Mouse (Mus musculus) retina, postnatal 1 day (tissue): ENCODE measurements around the gene Arsj.
A peak's percentile ranks its signal among the peaks of the same experiment; 100 is the strongest.

Experiments
- DNase-seq: peaks from one replicate; pipeline ENCODE4 v3.0.0-alpha.2; 2012

The Arsj gene

DNA sequence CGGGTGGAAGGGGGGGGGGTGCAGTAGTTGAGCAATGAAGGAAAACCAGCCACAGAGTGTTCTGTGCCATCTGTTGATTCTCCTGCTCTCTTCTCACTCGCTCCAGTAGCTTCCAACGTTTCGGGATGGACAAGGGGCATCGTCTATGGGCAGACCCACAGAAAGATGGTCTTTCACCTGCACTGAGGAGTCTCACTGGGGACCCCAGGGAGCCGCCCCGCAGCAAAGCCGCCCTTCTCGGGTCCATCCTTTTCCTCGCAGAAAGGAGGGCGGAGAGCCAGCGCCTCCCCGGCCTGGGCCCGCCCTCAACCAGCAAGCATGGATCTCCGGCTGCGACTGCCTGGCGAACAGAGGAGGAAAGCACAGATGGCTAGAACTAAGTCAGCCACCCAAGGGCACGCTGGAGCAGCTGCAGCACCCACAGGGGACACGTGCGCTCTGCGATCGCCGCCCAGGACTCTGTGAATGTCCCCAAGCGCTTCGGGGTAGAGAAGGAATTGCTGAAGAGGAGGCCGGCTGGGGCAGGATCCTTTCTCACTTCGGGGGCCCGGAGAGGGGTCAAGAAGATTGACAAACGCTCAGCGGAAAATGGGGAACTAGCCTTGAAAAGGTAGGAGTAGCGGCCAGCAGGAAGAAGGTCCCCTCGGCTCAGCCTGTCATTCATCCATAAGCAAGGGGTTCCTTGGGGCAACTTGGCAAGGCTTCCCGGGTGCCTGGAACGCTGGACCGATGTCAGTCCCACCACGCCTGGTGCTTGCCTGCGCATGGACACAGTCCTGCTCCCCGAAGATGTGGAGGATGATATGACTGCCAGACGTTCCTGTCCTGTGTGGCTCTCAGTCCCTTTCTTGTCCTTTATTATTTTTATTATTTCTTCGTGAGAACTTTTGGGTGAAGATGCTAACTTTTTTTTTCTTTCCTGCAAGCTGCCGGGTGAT is at the start of gene Arsj:
Gene Arsj (plus strand): TSS at position 117 of the 938 bp plus-strand sequence.
- peak; percentile 72 for DNase-seq

DNA sequence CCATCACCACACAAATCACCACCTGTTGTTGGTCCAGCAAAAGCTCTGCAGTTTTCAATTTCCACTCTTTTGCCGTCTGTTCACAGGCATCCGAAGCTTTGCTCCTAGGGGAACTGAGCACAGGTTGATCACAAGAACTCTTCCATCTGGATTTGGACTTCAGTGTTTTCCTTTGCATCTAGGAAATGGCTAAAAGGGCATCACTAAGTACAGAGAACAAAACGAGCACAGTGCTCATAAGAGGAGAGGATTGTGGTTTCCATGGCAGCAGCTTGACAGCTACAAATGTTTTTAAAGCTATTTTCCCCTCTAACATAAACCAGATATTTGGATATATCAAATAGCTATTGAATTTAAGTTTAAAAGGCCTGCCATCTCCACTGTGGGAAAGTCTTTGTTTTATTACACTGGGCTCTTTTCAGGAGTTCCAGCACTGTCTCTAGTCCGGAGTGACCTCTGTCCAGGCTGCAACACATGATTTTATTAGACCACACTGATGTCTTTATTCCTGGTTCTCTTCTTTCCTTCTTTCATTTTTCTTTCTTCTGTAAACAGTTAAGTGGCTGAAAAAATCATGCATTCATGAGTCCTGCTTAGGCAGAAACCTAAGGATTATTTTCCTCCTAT is 38.5 kb upstream of the Arsj start:
- no peak for DNase-seq

DNA sequence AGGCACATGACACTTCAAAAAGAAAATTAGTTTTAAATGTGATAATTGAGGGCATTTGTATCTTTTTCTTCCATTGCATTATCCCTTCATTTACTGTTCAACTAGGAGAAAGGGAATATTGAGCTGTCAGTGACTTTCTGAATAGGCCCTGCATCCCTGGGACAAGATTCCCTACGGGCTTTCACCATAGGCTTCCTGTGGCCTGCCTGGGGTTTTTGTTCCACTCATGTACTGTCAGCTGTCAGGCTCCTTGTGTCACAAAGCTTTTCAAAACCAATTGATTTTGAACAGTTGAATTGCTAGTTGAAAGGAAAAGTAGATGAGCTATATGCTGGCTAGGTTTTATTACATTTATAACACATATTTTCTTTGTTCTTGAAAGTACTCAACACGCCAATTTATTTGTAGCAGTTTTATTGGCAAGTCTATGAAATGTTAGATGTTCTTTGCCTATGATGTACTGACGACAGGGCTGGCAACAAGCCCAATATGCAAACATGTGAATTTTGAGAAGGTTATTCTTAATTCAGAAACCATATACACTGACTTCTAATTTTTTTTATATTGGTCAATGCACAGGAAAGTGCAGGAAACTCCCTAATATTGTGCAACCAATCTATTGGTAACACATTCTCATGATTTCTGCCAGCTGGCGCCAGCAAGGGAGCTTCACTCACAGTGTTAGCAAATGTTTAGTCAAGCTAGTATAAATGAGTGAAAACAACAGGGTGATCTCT is 37.4 kb upstream of the Arsj start:
- peak; percentile 1 for DNase-seq

DNA sequence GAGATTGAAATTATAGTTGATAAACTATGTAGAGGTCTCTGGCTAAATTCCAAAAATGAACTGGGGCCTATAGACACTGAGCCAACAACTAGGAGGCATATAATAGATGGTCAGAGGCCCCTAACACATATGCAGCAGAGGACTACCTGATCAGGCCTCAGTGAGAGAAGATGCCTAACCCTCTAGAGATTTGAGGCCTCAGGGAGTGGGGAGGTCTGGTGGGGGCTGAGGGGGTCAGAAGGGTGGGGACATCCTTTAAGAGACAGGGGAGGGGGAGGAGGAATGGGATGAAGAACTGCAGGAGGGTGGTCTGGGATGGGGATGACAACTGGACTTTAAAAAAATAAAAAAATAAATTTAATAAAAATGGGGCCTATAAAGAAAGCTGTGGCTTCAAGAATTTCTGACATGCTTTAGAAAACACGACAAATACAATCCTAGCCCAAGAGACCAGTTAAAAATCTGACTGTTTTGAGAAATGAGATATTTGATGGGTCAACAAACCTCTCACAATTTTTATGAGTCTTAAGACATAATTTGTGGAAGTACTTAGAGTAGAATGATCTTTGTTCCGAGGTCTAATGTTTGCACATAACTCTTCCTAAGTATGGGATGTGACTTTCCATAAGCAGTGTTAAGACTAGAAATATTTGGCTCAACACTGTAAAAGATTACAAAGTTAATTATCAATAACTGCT is 36.7 kb upstream of the Arsj start:
- no peak for DNase-seq

GRCm38 (mm10) chr3:126335329-126335728 is 28.2 kb upstream of the Arsj start:
- DNase-seq: no peak

DNA sequence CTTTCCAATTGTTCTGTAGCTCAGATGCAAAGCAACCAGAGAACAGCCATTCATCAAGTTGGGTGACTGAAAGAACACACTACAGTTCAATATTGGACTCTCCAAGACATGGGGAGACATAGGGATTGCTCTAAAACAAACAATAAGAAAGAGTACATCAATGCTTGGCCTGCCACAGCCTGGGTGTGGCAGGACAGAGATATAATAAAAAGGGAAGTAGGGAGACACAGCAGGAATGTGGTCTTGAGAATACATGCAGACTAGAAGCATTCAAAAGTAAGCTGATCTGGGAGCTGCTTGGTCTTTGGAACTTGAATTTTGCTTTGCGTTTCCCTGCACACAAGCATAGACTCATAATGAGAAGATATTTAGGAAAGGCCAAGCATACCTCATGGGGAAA is 18.7 kb upstream of the Arsj start:
- DNase-seq: no peak

DNA sequence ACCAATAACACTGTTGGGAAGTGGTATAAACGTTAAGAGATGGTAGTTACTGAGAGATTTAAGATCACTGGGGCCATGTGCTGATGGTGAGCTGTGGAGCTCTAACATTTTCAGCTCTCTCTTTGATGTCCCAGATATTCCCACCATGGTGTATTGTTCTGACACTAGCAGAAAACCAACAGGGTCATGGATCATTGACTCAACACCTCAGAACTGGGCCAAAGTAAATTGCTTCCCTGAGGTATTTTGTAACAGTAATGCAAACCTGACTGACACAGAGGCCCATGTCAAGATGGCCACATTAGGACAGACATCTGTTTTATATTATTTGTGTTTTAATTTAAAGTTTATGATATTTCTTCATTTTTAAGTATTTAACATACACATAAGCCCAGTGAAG is 3.7 kb upstream of the Arsj start:
- DNase-seq: no peak

- DNase-seq: no peak
Measured at GRCm38 (mm10) chr3:126362392-126362791, 1.1 kb upstream of the Arsj start.

DNA sequence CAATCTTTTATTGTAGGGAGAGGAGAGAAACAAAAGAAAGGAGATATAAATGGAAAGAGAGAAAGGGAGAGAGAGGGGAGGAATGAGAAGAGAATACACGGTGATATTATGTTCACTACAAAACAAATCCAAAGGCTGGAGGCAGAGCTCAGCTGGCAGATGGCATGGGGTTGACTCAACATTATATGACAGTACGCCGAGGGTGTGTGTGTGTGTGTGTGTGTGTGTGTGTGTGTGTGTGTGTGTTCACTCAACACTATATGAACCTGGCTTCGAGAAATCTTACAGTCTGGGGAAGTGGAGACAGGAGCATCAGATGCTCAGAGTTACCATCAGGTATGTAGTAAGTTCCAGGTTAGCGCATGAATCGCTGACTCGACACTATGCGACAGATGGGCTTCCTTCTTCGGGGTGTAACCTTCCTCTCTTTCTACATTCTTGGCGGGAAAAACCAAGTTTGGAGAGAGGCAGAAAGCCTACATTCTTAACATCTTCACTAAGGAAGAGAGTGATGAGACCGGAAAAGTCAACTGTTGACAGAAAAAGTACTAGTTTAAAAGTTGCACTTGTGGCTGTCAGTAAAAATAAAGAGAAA is 456 bp upstream of the Arsj start:
- DNase-seq: peak; percentile 20

- DNase-seq: peak; percentile 7
Measured at GRCm38 (mm10) chr3:126364555-126364954, 1.1 kb downstream of the Arsj start.

DNA sequence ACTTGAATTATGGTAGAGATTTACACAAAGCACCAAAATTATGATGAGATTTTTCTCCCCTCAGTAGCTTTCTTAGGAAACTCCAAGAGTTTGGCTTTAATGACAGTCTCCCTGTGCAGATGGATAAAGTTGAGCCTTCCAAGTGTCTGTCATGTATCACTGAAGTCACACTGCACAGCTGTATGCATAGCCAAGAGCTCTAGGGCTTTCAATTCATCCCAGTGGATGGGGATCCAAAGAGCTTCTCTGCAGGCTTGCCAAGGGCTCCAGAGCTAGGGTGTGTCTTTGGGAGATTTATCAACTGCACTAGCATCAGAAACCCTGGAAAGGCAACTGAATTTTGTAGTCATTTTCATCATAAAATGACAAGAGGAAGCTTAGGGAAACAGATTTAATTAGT is 7.1 kb downstream of the Arsj start:
- no peak for DNase-seq

DNA sequence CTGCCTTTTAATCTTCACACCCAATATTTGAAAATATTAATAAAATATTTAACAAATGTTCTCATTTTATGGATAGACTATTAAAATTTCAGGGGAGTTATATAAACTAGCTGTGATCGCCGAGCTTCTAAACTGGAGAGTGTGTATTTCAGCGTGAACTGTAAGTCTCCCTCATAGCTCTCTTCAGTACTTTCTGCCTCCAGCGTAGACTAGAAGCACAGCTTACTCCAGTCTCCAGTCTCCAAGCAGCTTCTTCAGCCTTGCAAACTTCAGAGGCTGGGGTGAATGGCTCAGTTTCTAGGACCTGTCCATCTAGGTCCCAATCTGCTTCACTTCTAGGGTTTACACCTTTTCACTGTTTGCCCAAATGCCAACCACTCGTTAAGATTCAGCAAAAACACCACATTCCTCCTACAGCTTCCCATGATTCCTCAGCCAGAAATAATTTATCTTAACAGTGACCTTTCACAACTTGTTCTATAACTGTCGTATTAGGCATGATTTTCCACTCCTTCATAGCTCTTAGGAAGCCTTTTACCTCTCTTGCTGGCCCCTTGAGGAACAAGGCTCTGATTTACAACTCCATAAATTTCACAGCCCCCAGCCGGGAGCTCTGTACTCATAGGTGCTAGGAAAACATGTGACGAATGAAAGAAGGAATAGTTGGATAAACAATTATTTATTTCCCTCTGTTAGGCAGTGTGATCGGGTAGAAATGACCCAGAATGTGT is 9.5 kb downstream of the Arsj start:
- peak; percentile 4 for DNase-seq

GRCm38 (mm10) chr3:126373721-126374120 is 10.2 kb downstream of the Arsj start:
- no peak for DNase-seq

GRCm38 (mm10) chr3:126379252-126379651 is 15.8 kb downstream of the Arsj start:
- no peak for DNase-seq

- no peak for DNase-seq
Measured at GRCm38 (mm10) chr3:126379702-126380101, 16.2 kb downstream of the Arsj start.

GRCm38 (mm10) chr3:126383276-126383675 is 19.8 kb downstream of the Arsj start:
- no peak for DNase-seq

DNA sequence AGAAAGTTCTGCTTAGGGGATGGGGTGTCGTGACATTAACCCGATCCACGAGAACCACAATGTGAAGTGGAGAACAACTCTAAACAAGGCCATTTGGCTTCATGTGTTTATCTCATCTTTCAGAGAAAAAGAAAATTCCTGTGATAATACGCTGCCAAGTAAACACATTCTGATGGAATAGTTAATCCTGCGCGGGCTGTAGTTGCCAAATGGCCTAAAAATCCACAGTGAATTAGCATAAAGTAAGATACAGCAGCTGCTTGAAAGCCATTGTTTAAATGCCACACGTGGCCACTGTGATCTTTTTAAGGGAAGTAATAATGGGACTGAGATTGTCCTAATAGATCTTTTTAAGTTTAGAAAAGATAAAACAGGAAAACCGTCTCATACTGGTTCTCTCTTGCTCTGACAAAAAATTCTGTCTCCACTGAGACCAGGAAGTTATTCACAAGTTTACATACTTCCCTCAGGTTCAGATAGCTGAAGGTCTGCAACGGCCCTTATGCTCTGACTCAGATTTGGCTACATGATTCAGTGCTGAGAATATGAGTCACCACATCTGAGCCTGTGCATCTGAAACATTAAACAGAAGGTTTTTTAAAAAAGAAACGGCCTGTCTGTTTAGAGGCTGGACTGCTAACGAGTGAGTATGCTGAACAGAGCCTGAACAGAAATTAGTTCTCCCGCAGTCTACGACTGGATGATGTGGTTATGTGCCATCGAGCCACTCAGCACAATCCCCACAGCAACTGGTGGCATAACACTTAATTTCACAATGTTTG is 21.4 kb downstream of the Arsj start:
- no peak for DNase-seq

- DNase-seq: no peak
Measured at GRCm38 (mm10) chr3:126397451-126397850, 34.0 kb downstream of the Arsj start.

DNA sequence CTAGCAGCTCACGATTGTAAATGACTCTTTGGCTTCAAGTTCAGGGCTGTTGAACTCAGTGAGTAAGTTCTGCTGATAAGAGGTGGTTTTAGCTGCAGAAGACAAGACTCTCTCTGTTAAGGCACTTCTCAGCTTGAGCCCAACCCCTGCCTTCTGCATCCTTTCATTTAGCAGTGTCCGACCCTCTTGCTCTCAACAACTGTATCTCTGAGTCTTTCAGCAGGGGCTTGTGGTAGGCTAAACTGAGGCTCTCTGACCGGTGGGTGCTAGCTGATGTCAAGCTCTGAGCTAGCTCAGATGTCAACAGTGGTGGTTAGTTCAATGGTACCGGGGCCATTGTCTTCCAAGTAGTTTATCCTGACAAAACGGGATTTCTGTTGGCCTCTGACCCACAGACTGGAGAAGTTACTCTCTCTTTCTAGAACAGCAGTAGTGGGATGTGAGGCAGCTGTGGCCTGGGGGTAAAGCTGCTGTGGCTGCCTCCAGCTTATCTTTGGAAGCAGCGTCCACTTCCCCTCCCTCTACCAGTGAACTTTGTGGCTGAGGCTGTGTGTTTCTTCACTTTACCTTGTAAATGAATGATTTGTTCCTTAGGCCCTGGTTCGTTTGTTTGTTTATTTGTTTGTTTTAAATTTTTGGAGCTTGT is 34.6 kb downstream of the Arsj start:
- no peak for DNase-seq

DNA sequence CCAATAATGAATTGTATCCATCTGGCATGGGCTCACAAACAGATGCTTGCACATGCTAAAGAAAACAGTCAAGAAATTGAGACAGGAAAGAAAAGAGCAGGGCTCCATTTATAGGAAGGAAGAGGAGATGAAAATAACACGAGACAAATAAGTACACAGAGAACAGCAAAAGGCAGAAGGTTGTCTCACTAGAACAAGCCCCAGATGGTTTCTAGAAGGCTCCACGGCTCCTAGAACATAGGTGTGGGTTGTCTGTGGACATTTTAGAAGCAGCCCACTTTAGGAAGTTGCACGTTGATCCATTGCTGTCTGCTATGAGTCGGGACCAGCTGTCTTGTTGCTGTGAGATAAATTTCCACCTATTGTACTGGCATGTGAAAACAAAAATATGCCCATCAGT is 37.2 kb downstream of the Arsj start:
- no peak for DNase-seq
